Mouse (Mus musculus): ENCODE data around the gene Sept6. TPM values are rescaled to one million over a fixed set of nuclear protein-coding genes. Genes with fewer than 3 reads are reported as not detected.
"Not testable (repeated sequence)": the region's sequence is repeated elsewhere in the genome, so short reads cannot be mapped to it uniquely, and the experiment has no call there.

The Sept6 gene
- polyA plus RNA-seq, 1 experiment from 2014 or later, result 78.2 TPM

- H3K4me3 ChIP-seq (ENCODE audit: low read depth, low read length), result peak within 1 kb of the TSS; percentile 59
- ATAC-seq, result peak; percentile 86
- H3K9me3 ChIP-seq (replicated peaks; ENCODE audit: control insufficient read depth, low read length, poor library complexity, severe bottlenecking), result no peaks in the 10 kb centered on the region
- 22% methylated on average over 32 of the region's 47 CpGs for WGBS
- H3K36me3 ChIP-seq (ENCODE audit: control insufficient read depth, insufficient read depth, low read length), result no peaks in the 10 kb centered on the region
- no peaks in the 10 kb centered on the region for H3K27me3 ChIP-seq (ENCODE audit: control insufficient read depth, insufficient read depth, low read depth, low read length)
- no peaks in the 10 kb centered on the region for H3K4me1 ChIP-seq (ENCODE audit: control insufficient read depth, insufficient read depth, low read length)
- peak within 1 kb of the TSS; percentile 88 for H3K27ac ChIP-seq (ENCODE audit: low read length)
- peak within 1 kb of the TSS; percentile 70 for H3K9ac ChIP-seq (ENCODE audit: low read depth, low read length)
- H3K4me2 ChIP-seq (ENCODE audit: low read length), result peak within 1 kb of the TSS; percentile 53
These were observed 89.1 kb downstream of the Sept6 start, which contains the start of gene Nkrf for GRCm38 (mm10) chrX:36902321-36903114. Gene Nkrf (minus strand): TSS chrX:36902899.

- WGBS, result 30% methylated on average over 3 of the region's 3 CpGs
These were observed 89.9 kb downstream of the Sept6 start for GRCm38 (mm10) chrX:36901655-36902054.

GRCm38 (mm10) chrX:36898931-36899330, 92.7 kb downstream of the Sept6 start:
- not testable (repeated sequence) for H3K4me2 ChIP-seq (ENCODE audit: low read length); ATAC-seq; H3K4me1 ChIP-seq (ENCODE audit: control insufficient read depth, insufficient read depth, low read length); H3K4me3 ChIP-seq (ENCODE audit: low read depth, low read length); H3K36me3 ChIP-seq (ENCODE audit: control insufficient read depth, insufficient read depth, low read length); H3K9me3 ChIP-seq (replicated peaks; ENCODE audit: control insufficient read depth, low read length, poor library complexity, severe bottlenecking); H3K27ac ChIP-seq (ENCODE audit: low read length); H3K27me3 ChIP-seq (ENCODE audit: control insufficient read depth, insufficient read depth, low read depth, low read length); H3K9ac ChIP-seq (ENCODE audit: low read depth, low read length)
- WGBS, result 41% methylated on average over 1 of the region's 1 CpGs

More at GRCm38 (mm10) chrX:36901655-36902054, 89.9 kb downstream of the Sept6 start:
- no peaks in the 10 kb centered on the region for H3K27me3 ChIP-seq (ENCODE audit: control insufficient read depth, insufficient read depth, low read depth, low read length)
- H3K4me1 ChIP-seq (ENCODE audit: control insufficient read depth, insufficient read depth, low read length), result no peaks in the 10 kb centered on the region
- H3K9ac ChIP-seq (ENCODE audit: low read depth, low read length), result peak overlapping the region; percentile 70
- H3K27ac ChIP-seq (ENCODE audit: low read length), result peak overlapping the region; percentile 88
- no peaks in the 10 kb centered on the region for H3K9me3 ChIP-seq (replicated peaks; ENCODE audit: control insufficient read depth, low read length, poor library complexity, severe bottlenecking)
- ATAC-seq, result no peak
- no peaks in the 10 kb centered on the region for H3K36me3 ChIP-seq (ENCODE audit: control insufficient read depth, insufficient read depth, low read length)
- peak overlapping the region; percentile 59 for H3K4me3 ChIP-seq (ENCODE audit: low read depth, low read length)
- peak overlapping the region; percentile 47 for H3K4me2 ChIP-seq (ENCODE audit: low read length)

- peaks cover 2% of the 10 kb centered on the region; the same call in 1 of the 2 replicates for H3K36me3 ChIP-seq (ENCODE audit: control insufficient read depth, insufficient read depth, low read length)
- no peaks in the 10 kb centered on the region for H3K27me3 ChIP-seq (ENCODE audit: control insufficient read depth, insufficient read depth, low read depth, low read length)
- no peak overlapping the region for H3K9ac ChIP-seq (ENCODE audit: low read depth, low read length)
- no peaks in the 10 kb centered on the region for H3K4me1 ChIP-seq (ENCODE audit: control insufficient read depth, insufficient read depth, low read length)
- WGBS, result 81% methylated on average over 1 of the region's 1 CpGs
- no peak overlapping the region for H3K4me3 ChIP-seq (ENCODE audit: low read depth, low read length)
- no peak overlapping the region for H3K4me2 ChIP-seq (ENCODE audit: low read length)
- no peak overlapping the region for H3K27ac ChIP-seq (ENCODE audit: low read length)
- ATAC-seq, result no peak
- no peaks in the 10 kb centered on the region for H3K9me3 ChIP-seq (replicated peaks; ENCODE audit: control insufficient read depth, low read length, poor library complexity, severe bottlenecking)
These were observed 106.9 kb downstream of the Sept6 start for GRCm38 (mm10) chrX:36884719-36885118.

- no peaks in the 10 kb centered on the region for H3K9me3 ChIP-seq (replicated peaks; ENCODE audit: control insufficient read depth, low read length, poor library complexity, severe bottlenecking)
- H3K27ac ChIP-seq (ENCODE audit: low read length), result peak overlapping the region; percentile 76
- peak overlapping the region; percentile 70 for H3K4me3 ChIP-seq (ENCODE audit: low read depth, low read length)
- peak overlapping the region; percentile 63 for H3K4me2 ChIP-seq (ENCODE audit: low read length)
- H3K9ac ChIP-seq (ENCODE audit: low read depth, low read length), result peak overlapping the region; percentile 77
- 15% methylated on average over 33 of the region's 36 CpGs for WGBS
- peaks cover 4% of the 10 kb centered on the region; the same call in 1 of the 2 replicates for H3K4me1 ChIP-seq (ENCODE audit: control insufficient read depth, insufficient read depth, low read length)
- H3K36me3 ChIP-seq (ENCODE audit: control insufficient read depth, insufficient read depth, low read length), result no peaks in the 10 kb centered on the region
- ATAC-seq, result peak; percentile 73
- H3K27me3 ChIP-seq (ENCODE audit: control insufficient read depth, insufficient read depth, low read depth, low read length), result no peaks in the 10 kb centered on the region
These were observed 116.9 kb downstream of the Sept6 start for GRCm38 (mm10) chrX:36874704-36875128.

GRCm38 (mm10) chrX:36874178-36874696, 117.4 kb downstream of the Sept6 start:
- 11% methylated on average over 55 of the region's 57 CpGs for WGBS
- Histone ChIP-seq H3K4me2 (ENCODE audit: low read length) (peak overlapping the region; percentile 63), H3K27ac (ENCODE audit: low read length) (peak overlapping the region; percentile 76), H3K9ac (ENCODE audit: low read depth, low read length) (peak overlapping the region; percentile 77), H3K36me3 (ENCODE audit: control insufficient read depth, insufficient read depth, low read length) (no peaks in the 10 kb centered on the region), H3K4me1 (ENCODE audit: control insufficient read depth, insufficient read depth, low read length) (peaks cover 4% of the 10 kb centered on the region; the same call in 1 of the 2 replicates), H3K9me3 (replicated peaks; ENCODE audit: control insufficient read depth, low read length, poor library complexity, severe bottlenecking) (no peaks in the 10 kb centered on the region), H3K4me3 (ENCODE audit: low read depth, low read length) (peak overlapping the region; percentile 70), H3K27me3 (ENCODE audit: control insufficient read depth, insufficient read depth, low read depth, low read length) (no peaks in the 10 kb centered on the region)
- ATAC-seq, result peak; percentile 98

GRCm38 (mm10) chrX:36873765-36874164, 117.8 kb downstream of the Sept6 start, which contains the start of the genes Ube2a and C330007P06Rik:
Gene Ube2a (plus strand): TSS chrX:36873900.
Gene C330007P06Rik (minus strand): TSS chrX:36874111.
- no peaks in the 10 kb centered on the region for H3K27me3 ChIP-seq (ENCODE audit: control insufficient read depth, insufficient read depth, low read depth, low read length)
- peak within 1 kb of the TSS; percentile 63 for H3K4me2 ChIP-seq (ENCODE audit: low read length)
- no peaks in the 10 kb centered on the region for H3K9me3 ChIP-seq (replicated peaks; ENCODE audit: control insufficient read depth, low read length, poor library complexity, severe bottlenecking)
- 20% methylated on average over 8 of the region's 8 CpGs for WGBS
- ATAC-seq, result peak; percentile 43
- peak within 1 kb of the TSS; percentile 76 for H3K27ac ChIP-seq (ENCODE audit: low read length)
- peak within 1 kb of the TSS; percentile 70 for H3K4me3 ChIP-seq (ENCODE audit: low read depth, low read length)
- peak within 1 kb of the TSS; percentile 77 for H3K9ac ChIP-seq (ENCODE audit: low read depth, low read length)
- H3K36me3 ChIP-seq (ENCODE audit: control insufficient read depth, insufficient read depth, low read length), result no peaks in the 10 kb centered on the region
- peaks cover 4% of the 10 kb centered on the region; the same call in 1 of the 2 replicates for H3K4me1 ChIP-seq (ENCODE audit: control insufficient read depth, insufficient read depth, low read length)

- WGBS, result 73% methylated on average over 3 of the region's 3 CpGs
- Histone ChIP-seq H3K27me3 (ENCODE audit: control insufficient read depth, insufficient read depth, low read depth, low read length) (no peaks in the 10 kb centered on the region), H3K9ac (ENCODE audit: low read depth, low read length) (no peak overlapping the region), H3K4me2 (ENCODE audit: low read length) (no peak overlapping the region), H3K4me3 (ENCODE audit: low read depth, low read length) (no peak overlapping the region), H3K27ac (ENCODE audit: low read length) (no peak overlapping the region), H3K4me1 (ENCODE audit: control insufficient read depth, insufficient read depth, low read length) (peaks cover 2% of the 10 kb centered on the region; the same call in 1 of the 2 replicates), H3K36me3 (ENCODE audit: control insufficient read depth, insufficient read depth, low read length) (no peaks in the 10 kb centered on the region), H3K9me3 (replicated peaks; ENCODE audit: control insufficient read depth, low read length, poor library complexity, severe bottlenecking) (no peaks in the 10 kb centered on the region)
- ATAC-seq, result no peak
These were observed 121.2 kb downstream of the Sept6 start for GRCm38 (mm10) chrX:36870372-36870771.
